Mouse (Mus musculus) c-Kit-positive CD71-negative TER-119-negative erythroid progenitor cells, embryonic 14.5 days (primary cell): ENCODE data around the gene Trpm2.
"Not testable (repeated sequence)": the region's sequence is repeated elsewhere in the genome, so short reads cannot be mapped to it uniquely, and the experiment has no call there.

Source experiments
- DNase-seq: peaks from one replicate; pipeline ENCODE4 v3.0.0-alpha.2; 2013; ENCODE audit warnings: low read depth

Gene Trpm2

DNA sequence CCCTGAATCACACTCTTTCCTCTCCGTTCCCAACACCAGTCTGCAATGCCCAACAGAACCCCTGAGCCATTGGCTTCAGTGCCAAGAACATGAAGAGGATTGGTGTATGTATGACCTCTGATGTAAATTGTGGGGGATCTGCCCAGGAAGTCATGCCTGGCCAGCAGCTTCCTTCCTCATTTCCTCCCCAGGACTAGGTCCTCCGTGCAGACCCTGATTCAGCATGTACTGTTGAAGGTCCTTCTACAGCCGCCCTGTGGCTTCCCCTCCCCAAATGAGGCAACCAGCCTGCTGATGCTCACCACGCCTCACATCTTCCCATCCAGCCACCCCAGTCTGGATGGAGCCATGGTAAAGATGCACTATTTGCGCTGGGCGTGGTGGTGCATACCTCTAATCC lies at the start of gene Trpm2:
Gene Trpm2, minus strand, starts transcription at position 83 of the 400 bp plus-strand sequence.
- no peak for DNase-seq

DNA sequence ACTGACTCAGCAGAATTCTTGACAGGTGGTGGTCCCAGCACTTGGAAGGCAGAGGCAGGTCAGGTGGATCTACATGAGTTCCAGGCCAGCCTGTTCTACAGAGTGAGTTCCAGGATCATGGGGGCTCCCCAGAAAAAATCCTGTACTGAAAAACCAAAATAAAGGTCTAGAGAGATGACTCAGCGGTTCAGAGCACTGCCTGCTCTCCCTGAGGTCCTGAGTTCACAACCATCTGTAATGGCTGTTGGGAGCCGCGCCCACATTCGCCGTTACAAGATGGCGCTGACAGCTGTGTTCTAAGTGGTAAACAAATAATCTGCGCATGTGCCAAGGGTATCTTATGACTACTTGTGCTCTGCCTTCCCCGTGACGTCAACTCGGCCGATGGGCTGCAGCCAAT lies 49.6 kb upstream of the Trpm2 start:
- not testable (repeated sequence) for DNase-seq

DNA sequence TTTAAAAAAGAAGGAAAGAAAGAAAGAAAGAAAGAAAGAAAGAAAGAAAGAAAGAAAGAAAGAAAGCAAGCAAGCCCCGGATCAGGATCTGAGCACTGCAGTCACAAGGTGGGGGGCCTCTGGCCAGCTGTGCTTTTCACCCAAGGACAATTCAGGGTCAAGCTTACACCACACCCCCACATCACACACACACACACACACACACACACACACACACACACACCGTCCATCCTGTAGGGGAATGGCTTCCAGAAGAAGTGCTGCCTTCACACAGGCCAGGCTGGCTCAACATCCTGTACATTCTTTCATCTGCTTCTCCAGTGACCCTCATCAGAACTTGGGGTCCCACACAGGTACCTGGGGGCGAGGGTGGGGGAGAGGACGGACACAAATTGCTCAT lies 48.9 kb upstream of the Trpm2 start:
- no peak for DNase-seq

DNA sequence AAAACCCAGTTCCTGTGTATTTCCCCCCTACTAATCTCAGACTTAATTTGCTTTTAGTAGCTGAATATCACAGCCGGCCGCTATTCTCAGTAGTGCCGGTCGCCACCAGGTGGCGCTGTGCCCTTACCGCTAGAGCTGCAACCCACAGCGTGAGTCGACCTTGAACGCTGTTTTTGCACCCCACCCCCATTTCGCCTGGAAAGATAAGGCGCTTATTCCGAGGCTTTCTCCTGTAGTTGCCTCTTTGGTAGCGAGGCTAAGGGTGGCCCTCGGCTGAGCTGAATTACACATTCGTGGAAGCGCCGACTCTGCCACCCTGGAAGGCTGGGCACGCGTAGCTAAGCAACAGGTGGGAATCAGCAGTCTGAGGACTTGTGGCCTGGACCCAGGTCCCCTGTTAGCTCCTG lies 48.4 kb upstream of the Trpm2 start:
- DNase-seq: peak; percentile 72

DNA sequence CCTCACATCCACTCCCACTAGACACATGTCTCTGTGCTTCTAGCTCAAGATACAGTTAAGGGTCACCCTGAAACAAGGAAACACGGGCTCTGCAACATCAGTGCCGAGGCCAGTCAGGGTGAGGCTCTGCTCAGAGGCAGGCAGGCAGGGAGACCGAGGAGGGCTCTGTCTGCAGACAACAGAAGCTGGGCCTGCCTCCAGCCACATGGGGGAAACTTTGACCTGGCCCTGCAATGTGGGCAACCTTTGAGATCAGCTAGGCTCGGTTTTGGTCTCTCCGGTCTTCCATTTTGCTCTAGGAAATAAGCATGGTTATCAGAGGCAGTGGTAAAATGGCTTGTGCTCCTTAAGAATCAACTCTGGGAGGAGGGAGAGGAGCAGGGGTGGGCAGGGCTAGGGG lies 46.0 kb upstream of the Trpm2 start:
- no peak for DNase-seq

DNA sequence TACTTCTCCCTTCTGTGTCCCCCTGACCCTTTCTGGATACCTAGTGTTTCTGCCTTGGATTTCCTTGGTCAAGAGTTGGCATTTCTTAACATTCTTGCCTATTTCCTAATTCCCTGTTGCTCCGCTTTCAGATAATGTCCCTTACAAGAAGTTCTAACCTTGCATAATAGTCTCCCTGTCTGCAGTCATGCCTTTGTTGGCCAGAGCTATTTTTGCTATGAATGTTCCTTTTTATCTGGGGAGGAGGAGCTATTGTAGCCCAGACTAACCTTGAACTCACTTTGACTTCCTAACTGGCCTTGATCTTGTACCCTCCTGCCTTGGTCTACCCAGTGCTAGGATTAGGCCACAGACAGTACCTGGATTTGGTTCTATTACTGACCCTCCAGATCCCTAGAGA lies 45.1 kb upstream of the Trpm2 start:
- no peak for DNase-seq

DNA sequence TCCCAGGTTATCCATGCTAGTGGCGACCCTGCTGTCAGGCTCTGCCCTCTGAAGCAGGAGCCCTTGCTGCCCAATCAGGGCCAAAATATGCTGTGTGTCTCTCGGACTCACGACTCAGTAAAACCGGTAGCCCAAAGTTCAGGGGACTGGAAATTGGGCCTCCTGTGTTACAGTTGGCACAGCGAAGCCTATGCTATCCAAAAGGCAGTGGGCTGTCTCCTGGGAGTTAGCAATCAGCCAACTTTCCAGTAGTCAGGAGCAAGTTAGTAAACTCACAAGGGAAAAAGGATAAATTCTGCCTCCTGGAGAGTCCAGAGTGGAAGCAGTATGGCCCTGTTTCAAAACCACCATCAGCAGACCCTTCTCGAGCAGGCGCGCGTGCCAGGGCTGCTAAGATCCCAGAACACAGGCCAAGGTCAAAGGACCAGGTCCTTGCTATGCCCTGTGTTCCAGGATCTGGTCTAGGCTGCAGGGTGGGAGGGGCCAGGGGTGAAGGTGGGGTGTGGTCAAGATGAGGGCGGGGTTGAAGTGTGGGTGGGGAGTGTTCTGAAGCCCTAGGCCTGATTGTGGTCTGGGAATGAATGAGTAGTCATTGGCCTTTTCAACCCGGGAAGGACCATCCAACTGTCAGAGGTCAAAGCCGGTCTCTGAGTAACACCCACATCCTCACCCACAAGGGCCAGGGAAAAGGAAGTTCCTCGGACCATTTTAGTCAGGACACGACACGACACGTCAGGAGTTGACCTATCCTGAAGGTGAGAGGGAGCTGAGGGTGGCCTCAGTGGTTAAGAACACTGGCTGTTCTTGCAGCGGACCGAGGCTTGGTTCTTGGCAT lies 42.5 kb upstream of the Trpm2 start:
- no peak for DNase-seq

DNA sequence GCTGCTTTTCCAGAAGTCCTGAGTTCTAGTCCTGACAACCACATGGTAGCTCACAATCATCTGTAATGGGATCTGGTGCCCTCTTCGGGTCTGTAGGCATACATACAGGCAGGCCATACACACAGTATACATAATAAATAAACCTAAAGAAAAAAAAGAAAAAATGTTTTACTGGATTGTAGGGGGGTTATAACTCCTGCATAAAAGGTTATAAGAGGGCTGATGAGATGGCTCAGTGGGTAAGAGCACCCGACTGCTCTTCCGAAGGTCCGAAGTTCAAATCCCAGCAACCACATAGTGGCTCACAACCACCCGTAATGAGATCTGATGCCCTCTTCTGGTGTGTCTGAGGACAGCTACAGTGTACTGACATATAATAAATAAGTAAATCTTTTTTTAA lies 40.8 kb upstream of the Trpm2 start:
- not testable (repeated sequence) for DNase-seq

DNA sequence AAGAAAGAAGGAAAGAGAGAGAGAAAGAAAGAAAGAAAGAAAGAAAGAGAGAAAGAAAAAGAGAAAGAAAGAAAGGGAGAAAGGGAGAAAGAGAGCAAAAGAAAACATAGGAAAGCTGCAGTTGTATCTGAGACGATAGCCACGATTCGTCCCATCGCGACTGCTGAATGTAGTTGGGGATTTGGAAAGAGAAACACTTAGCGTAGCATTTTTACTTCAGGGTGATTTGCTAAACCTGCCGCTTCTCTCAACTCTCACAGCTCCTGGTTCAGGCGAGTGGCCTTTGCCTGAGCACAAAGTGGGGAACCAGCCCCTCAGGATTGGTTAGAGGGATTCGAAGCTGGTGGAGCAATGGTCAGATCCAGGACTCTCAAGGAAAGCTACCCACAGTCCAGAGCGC lies 40.0 kb upstream of the Trpm2 start:
- DNase-seq: no peak

DNA sequence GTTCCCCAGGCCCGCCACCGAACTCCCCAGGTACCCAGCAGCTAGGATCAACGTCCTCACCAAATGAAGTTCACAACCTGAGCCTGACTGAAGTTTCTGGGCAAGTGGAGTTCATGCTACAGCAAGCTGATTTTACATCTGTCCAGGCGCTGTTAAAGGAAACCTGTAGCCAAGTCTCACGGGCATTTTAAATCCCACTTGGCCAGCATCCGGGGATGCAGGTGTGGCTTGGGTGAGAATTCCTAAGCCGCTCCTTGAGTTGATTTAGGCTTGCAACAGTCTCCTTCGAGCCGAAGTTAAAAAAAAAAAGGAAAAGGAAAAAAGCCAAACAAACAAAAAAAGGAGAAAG lies 39.6 kb upstream of the Trpm2 start, which contains the start of gene Pfkl:
Gene Pfkl, minus strand, starts transcription at position 139 of the 349 bp plus-strand sequence.
- no peak for DNase-seq

DNA sequence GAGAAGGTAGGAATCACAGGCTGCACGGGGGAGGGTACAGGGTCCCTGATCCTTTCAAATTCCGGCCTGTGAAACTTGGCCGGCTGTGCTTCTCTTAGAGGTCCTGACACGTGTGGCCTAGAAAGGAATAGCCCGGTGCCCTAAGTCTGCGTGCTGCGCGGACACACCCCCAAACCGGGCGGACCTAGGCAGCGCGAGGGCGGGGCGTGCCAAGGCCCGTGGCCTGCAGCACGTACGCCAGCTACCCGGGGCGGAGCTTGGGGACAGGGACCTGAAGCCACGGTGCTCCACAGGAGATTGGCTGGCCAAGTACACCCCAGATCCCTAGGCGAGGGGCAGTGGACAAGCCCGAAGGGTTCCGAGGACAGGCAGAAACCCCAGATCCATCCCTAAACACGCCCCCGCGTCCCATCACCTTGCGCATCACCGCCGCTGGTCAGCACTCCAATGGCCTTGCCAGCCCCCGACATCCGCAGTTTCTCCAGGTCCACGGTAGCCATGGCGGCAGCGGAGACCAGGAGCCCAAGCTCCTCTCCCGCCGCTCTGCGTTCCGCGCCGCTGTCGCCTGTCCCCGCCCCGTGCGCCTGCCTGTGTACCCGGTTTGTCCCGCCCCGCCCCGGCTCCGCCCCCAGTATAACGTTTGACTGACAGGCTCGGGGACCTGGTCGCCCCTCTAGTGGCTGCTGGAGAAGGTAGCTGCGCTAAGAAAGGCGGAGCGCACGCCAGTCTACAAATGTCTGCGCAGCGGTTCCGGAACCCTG lies 39.0 kb upstream of the Trpm2 start:
- DNase-seq: peak; percentile 89

DNA sequence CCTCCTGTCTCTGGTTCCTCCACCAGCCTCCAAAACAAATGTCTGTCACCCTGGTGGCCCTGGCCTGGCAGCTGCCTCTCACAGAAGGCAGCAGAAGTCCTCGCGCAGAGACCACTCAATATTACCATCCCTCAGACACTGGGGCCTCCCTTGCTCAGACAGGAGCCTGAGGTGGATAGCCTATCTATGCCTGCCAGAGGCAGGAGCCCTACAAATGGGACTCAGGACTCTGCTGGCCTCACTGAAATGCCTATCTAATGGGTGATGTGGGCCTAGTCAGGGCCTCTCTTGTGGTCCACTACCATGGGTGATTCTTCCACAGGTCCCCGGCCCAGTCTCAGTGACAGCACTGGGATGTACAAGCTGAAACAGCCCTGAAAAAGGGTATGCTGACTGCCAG lies 37.8 kb upstream of the Trpm2 start:
- no peak for DNase-seq

DNA sequence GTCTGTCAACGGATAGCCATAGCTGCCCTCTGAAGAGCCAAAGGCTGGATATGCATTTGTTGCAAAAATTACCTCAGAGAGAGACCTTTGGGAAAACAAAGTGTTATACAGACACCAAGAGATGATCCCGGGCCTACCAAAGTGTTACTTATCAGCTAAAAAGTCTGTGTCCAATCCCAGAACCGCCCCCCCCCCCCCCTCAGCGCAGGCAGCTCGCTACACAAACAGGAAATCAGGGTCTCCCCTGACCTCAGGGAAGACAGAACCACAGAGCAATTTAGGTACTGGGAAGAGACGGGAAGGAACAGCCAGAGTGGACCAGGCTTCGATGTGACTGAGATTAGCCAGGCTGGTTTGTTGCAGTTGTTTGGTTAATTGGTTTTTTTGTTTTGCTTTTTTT lies 36.8 kb upstream of the Trpm2 start:
- no peak for DNase-seq

DNA sequence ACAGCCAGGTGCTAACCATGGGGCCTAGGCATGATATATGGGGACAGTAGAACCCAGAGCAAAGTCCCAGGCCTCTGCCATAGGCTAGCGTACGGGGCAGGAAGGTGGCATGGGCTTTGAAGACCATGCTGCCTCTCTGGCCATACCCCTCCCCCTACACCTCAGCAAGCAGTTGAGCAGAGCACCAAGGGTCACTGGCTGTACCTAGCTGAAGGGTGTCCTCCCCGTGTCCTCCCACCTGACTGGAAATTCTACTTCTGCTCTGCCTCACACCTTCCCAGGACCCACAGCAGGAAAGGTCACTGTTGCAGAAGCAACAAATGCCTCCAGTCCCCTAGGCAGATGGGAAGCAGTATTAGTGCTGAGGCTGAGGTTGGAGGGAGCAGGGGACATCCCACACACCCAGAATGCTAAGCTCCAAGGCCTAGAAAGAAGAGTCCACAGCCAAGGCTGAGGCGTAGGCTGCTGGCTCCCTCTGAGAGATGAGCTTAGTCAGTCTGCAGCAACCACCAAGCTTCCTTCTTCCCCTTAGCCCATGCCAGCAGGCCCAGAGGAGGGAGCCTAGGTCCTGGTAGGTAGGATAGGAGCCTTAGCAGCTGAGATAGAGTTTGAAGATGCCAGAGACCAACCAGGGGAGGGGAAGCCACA lies 35.6 kb upstream of the Trpm2 start:
- no peak for DNase-seq

DNA sequence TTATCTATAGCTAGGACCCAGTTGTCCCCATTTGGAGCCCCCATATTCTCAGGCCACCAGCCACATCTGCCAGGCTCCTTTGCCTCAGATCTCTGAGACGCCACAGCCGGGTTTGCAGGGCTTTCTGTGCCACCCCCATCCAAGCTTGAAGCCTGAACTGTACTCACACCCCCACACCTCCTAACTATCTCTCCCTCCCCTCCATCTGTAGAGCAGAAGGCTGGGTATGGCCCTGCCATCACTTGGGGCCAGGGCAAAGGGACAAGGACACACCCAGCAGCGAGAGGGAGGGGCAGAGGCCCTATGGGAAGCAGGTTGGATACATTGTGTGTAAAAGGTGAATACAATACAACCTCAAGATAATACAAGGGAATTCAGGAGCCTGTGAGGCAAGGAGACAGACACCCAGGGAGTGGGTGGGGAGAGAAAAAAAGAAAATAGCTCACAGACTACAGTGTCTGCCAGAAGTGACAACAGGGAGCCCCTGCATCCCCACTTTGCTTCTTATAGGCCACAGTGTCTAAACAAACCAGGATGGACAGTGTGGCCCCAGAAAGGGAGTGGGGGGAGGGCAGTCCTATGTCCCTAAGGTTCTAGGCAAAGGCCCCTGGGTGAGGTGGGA lies 34.2 kb upstream of the Trpm2 start:
- no peak for DNase-seq

DNA sequence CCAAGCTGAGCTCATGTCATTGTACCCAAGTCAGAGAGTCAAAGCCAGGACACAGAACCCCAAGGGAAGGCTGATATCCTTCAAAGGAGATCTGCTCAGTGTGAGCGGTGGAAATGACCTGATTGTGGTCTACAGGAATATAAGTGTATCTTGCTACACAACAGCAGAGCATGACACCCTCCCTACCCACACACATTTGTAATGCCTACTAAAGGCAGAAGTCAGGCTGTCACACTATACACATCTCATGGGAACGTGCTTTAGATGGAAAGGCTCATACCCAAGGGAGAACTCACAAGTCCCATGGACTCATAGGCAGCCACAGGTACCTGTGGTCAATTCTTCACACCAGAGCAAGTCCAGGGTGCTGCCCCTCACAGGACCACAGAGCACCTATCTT lies 32.0 kb upstream of the Trpm2 start:
- DNase-seq: no peak

DNA sequence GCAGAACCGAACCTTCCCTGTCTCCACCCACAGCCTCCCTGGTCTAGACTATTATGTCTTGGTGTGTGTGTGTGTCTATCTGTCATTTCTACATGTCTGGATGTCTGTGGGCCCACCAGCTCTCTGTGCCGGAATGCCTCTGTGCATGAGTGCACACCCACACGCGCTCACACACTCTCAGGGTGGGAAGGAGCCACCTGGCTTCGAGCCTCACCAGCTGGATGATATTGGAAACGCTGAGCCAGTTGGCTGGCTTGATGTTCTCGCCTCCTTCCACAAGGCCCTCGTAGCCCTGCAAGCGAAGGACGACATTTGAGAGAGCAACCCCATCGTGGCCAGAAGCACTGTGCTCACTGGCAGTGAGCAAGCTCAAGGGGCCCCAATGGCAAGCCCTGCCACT lies 31.4 kb upstream of the Trpm2 start:
- DNase-seq: no peak

DNA sequence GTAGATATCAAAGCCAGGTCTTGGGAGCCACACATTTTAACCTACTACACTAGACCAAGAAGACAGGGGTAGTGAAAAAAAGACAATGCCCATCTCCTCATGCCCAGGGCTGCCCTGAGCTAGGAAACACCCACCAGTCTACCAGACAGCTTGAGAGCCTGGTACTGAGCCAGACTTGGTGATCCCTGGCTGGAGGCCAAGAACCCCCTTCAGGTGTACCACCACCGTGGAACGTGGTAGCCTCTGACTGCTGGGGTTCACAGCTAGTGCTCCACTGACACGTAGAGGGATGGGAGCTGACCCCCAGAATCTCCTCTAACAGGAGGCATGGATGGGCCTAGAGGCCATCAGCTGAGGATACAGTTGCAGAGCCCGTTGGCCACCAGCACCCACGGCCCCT lies 29.8 kb upstream of the Trpm2 start:
- no peak for DNase-seq

DNA sequence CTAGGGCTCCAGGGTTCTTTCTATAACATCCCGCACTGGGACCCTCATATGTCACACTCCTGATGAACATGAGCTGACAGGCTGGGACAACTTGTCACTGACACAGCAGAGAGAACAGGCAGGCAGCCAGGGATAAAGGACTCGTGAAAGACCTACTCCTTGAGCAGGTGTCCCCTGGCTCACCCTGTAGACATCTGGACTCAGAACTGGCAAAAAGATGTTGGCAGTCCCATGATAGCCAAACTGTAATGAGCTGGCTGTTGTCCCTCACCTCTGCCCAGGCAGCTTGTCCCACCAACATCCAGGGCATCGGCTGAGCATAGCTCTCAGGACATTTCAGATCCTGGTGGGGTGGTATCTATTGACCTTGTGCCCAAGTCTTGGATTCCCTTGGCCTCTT lies 25.3 kb upstream of the Trpm2 start:
- no peak for DNase-seq

DNA sequence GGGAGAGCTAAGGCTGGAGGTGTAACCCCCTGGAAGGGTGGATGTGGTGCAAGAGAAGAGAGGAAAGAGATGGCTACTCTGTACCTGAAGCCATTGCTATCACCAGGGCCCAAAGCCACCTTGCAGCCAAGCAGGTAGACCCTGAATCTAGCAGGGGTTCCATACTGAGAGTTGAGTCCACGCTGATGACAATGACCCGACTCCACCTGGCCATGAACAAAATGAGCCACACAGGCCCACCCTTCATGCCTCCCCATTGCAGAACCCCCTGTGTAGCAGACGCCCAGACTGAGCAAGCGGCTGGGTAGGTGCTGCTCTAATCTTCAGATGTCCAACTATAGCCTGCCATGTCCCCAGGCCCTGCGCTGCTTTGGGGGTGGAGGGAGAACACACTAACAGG lies 15.4 kb upstream of the Trpm2 start:
- DNase-seq: no peak

DNA sequence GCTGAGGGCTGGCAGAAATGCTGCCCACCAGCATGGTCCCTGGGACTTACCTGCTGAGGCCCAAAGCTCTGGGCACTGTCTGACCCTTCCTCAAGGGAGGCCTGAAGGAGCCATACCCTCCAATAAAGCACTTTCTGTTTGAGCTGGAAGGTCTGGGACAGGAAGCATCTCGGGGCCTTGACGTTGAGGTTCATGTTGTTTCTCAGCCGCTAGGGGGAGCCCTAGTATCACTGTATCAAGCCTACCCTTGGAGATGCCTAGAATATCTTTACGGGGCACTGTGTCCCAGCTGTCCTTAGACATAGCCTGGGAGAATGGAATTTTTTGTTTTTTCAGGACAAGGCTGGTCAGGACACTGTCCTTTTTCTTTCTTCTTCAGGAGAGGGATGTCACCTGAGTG lies 14.3 kb upstream of the Trpm2 start:
- peak; percentile 77 for DNase-seq
